Mouse (Mus musculus) lung, embryonic 14.5 days (tissue): Measurements from ENCODE around the gene Stk38. TPM values are rescaled to one million over a fixed set of nuclear protein-coding genes. Genes with fewer than 3 reads are reported as not detected.

Source experiments
- ATAC-seq: fragments of 200-750 bp; cut with Nextera tagmentation; 2 replicates; pipeline ENCODE4 v1.8.0; 2017; ENCODE audit warnings: mild to moderate bottlenecking, moderate TSS enrichment, moderate library complexity; ENCODE audit not compliant: insufficient read depth
- DNase-seq: peaks from one replicate; pipeline ENCODE4 v3.0.0-alpha.2; 2015
- H3K27ac ChIP-seq: fragments of 300-500 bp; sonication (generic); 2 replicates; pipeline ENCODE4 v1.5.1; 2014; ENCODE audit warnings: low read depth, mild to moderate bottlenecking, moderate library complexity
- H3K27me3 ChIP-seq: fragments of 300-500 bp; sonication (generic); 2 replicates; pipeline ENCODE4 v1.6.1; 2014; ENCODE audit warnings: low read length, control low read depth; ENCODE audit not compliant: insufficient read depth
- H3K36me3 ChIP-seq: fragments of 300-500 bp; sonication (generic); 2 replicates; pipeline ENCODE4 v1.6.1; 2014; ENCODE audit warnings: control low read depth; ENCODE audit not compliant: insufficient read depth
- H3K4me1 ChIP-seq: fragments of 300-500 bp; sonication (generic); 2 replicates; pipeline ENCODE4 v1.6.1; 2014; ENCODE audit warnings: antibody characterized with exemption, control low read depth; ENCODE audit not compliant: insufficient read depth
- H3K4me2 ChIP-seq: fragments of 300-500 bp; sonication (generic); 2 replicates; pipeline ENCODE4 v1.6.1; 2014; ENCODE audit warnings: mild to moderate bottlenecking
- H3K4me3 ChIP-seq: fragments of 300-500 bp; sonication (generic); 2 replicates; pipeline ENCODE4 v1.5.1; 2014; ENCODE audit warnings: low read depth, low read length
- H3K9ac ChIP-seq: fragments of 300-500 bp; sonication (generic); 2 replicates; pipeline ENCODE4 v1.6.1; 2014
- H3K9me3 ChIP-seq: fragments of 300-500 bp; sonication (generic); 2 replicates; pipeline ENCODE4 v1.6.1; 2016; ENCODE audit warnings: low read depth, low read length, control low read depth
- CTCF ChIP-seq: IDR thresholded peaks from 2 replicates; pipeline ENCODE4 v1.5.1; 2016; ENCODE audit warnings: antibody characterized with exemption, low read depth
- WGBS: fragments of 180-500 bp; shearing (Covaris S2); extraction: QIAGEN DNeasy Blood & Tissue Kit; methylation state at CpG from one replicate; pipeline ENCODE4 v1.1.7; 2014; 5-methylcytosine and 5-hydroxymethylcytosine counted together
- polyA plus RNA-seq: library from polyadenylated mRNA; unstranded; fragments of >200 nt; fragmentation: Nextera tagmentation; extraction: Ambion mirVana; gene quantifications from 2 replicates; pipeline ENCODE4 v1.2.1, GENCODE M21; 2014

Gene Stk38
- polyA plus RNA-seq, 1 experiment from 2014 or later: 104 TPM

- no peak for TF ChIP-seq CTCF
These were observed 76.2 kb downstream of the Stk38 start for GRCm38 (mm10) chr17:28931436-28932211.

GRCm38 (mm10) chr17:28930392-28931074 is 77.3 kb downstream of the Stk38 start:
- Histone ChIP-seq H3K9me3 (no peaks in the 10 kb centered on the region), H3K4me3 (peak overlapping the region; percentile 15; the same call in 1 of the 2 replicates), H3K27me3 (no peaks in the 10 kb centered on the region), H3K36me3 (no peaks in the 10 kb centered on the region), H3K4me1 (peaks cover 5% of the 10 kb centered on the region), H3K27ac (peak overlapping the region; percentile 95), H3K9ac (peak overlapping the region; percentile 9; the same call in 1 of the 2 replicates), H3K4me2 (peak overlapping the region; percentile 53)
- WGBS: 3% methylated on average over 14 of the region's 14 CpGs
- ATAC-seq: peak; percentile 94
- peak; percentile 61 for TF ChIP-seq CTCF
- DNase-seq: peak; percentile 98

More at GRCm38 (mm10) chr17:28931436-28932211, 76.2 kb downstream of the Stk38 start:
- no peaks in the 10 kb centered on the region for H3K27me3 ChIP-seq
- peaks cover 5% of the 10 kb centered on the region for H3K4me1 ChIP-seq
- ATAC-seq: no peak
- no peaks in the 10 kb centered on the region for H3K36me3 ChIP-seq
- H3K9ac ChIP-seq: no peak overlapping the region
- no peak overlapping the region for H3K4me3 ChIP-seq
- peak overlapping the region; percentile 95 for H3K27ac ChIP-seq
- DNase-seq: no peak
- H3K9me3 ChIP-seq: no peaks in the 10 kb centered on the region
- 81% methylated on average over 18 of the region's 18 CpGs for WGBS
- no peak overlapping the region for H3K4me2 ChIP-seq

GRCm38 (mm10) chr17:28929369-28929768 is 78.4 kb downstream of the Stk38 start:
- TF ChIP-seq CTCF: no peak
- Histone ChIP-seq H3K36me3 (no peaks in the 10 kb centered on the region), H3K4me2 (no peak overlapping the region), H3K27me3 (no peaks in the 10 kb centered on the region), H3K4me3 (no peak overlapping the region), H3K4me1 (peaks cover 5% of the 10 kb centered on the region), H3K9ac (no peak overlapping the region), H3K27ac (no peak overlapping the region), H3K9me3 (no peaks in the 10 kb centered on the region)
- DNase-seq: no peak
- ATAC-seq: no peak
- WGBS: 85% methylated on average over 4 of the region's 4 CpGs

GRCm38 (mm10) chr17:28928004-28928403 is 79.8 kb downstream of the Stk38 start:
- 68% methylated on average over 9 of the region's 9 CpGs for WGBS
- ATAC-seq: no peak

GRCm38 (mm10) chr17:28926866-28927635 is 80.7 kb downstream of the Stk38 start:
- Histone ChIP-seq H3K27me3 (no peaks in the 10 kb centered on the region), H3K36me3 (no peaks in the 10 kb centered on the region), H3K9me3 (no peaks in the 10 kb centered on the region), H3K4me1 (peaks cover 5% of the 10 kb centered on the region), H3K9ac (no peak overlapping the region), H3K4me3 (no peak overlapping the region), H3K4me2 (no peak overlapping the region), H3K27ac (no peak overlapping the region)
- WGBS: 39% methylated on average over 15 of the region's 15 CpGs
- ATAC-seq: no peak
- peak; percentile 84 for DNase-seq
- peak; percentile 84 for TF ChIP-seq CTCF

More at GRCm38 (mm10) chr17:28928004-28928403, 79.8 kb downstream of the Stk38 start:
- Histone ChIP-seq H3K4me3 (no peak overlapping the region), H3K9me3 (no peaks in the 10 kb centered on the region), H3K4me1 (peaks cover 5% of the 10 kb centered on the region), H3K9ac (no peak overlapping the region), H3K27me3 (no peaks in the 10 kb centered on the region), H3K27ac (no peak overlapping the region), H3K36me3 (no peaks in the 10 kb centered on the region), H3K4me2 (no peak overlapping the region)
- no peak for DNase-seq
- no peak for TF ChIP-seq CTCF

GRCm38 (mm10) chr17:28926380-28926779 is 81.4 kb downstream of the Stk38 start:
- Histone ChIP-seq H3K27me3 (no peaks in the 10 kb centered on the region), H3K9ac (no peak overlapping the region), H3K4me2 (peak overlapping the region; percentile 27; the same call in 1 of the 2 replicates), H3K4me1 (peaks cover 5% of the 10 kb centered on the region), H3K27ac (no peak overlapping the region), H3K4me3 (no peak overlapping the region), H3K9me3 (no peaks in the 10 kb centered on the region), H3K36me3 (no peaks in the 10 kb centered on the region)
- no peak for ATAC-seq
- WGBS: 12% methylated on average over 13 of the region's 13 CpGs
- peak; percentile 93 for TF ChIP-seq CTCF
- peak; percentile 94 for DNase-seq
